Mouse (Mus musculus) spleen, embryonic (tissue): ENCODE measurements around the gene Wscd2.

Experiments
- CTCF ChIA-PET: fragments of 350-600 bp; sonication (Branson Sonifier 250); formaldehyde crosslinking; loops from one replicate; lab custom pipeline; 2022; lab: Charles Lee

Gene Wscd2

GRCm38 (mm10) chr5:113538826-113539225 is 48.7 kb downstream of the Wscd2 start:
- CTCF ChIA-PET: no interaction called here

GRCm38 (mm10) chr5:113539438-113539837 is 49.3 kb downstream of the Wscd2 start:
- CTCF ChIA-PET: no interaction called here

- CTCF ChIA-PET: no interaction called here
These were observed 49.7 kb downstream of the Wscd2 start for GRCm38 (mm10) chr5:113539858-113540257.

- CTCF ChIA-PET: no interaction called here
These were observed 51.1 kb downstream of the Wscd2 start for GRCm38 (mm10) chr5:113541196-113541595.

GRCm38 (mm10) chr5:113542885-113543476 is 52.8 kb downstream of the Wscd2 start:
- CTCF ChIA-PET: no interaction called here

GRCm38 (mm10) chr5:113547949-113548700 is 58.0 kb downstream of the Wscd2 start:
- CTCF ChIA-PET: no interaction called here

- CTCF ChIA-PET: no interaction called here
These were observed 60.1 kb downstream of the Wscd2 start for GRCm38 (mm10) chr5:113550249-113550648.

GRCm38 (mm10) chr5:113550759-113551158 is 60.6 kb downstream of the Wscd2 start:
- CTCF ChIA-PET: no interaction called here

- CTCF ChIA-PET: no interaction called here
These were observed 63.3 kb downstream of the Wscd2 start for GRCm38 (mm10) chr5:113553402-113553897.

- CTCF ChIA-PET: no interaction called here
These were observed 64.0 kb downstream of the Wscd2 start for GRCm38 (mm10) chr5:113554095-113554494.

GRCm38 (mm10) chr5:113554571-113554970 is 64.4 kb downstream of the Wscd2 start:
- CTCF ChIA-PET: no interaction called here

GRCm38 (mm10) chr5:113555684-113556083 is 65.6 kb downstream of the Wscd2 start:
- CTCF ChIA-PET: no interaction called here

- CTCF ChIA-PET: no interaction called here
These were observed 67.9 kb downstream of the Wscd2 start for GRCm38 (mm10) chr5:113558065-113558464.

GRCm38 (mm10) chr5:113559627-113560026 is 69.5 kb downstream of the Wscd2 start:
- CTCF ChIA-PET: interaction anchor here (0.8 kb wide), 1 partner anchor 512 kb away, joined by 14 read pairs; no protein-coding TSS in a partner anchor

GRCm38 (mm10) chr5:113564463-113564862 is 74.3 kb downstream of the Wscd2 start:
- CTCF ChIA-PET: no interaction called here

GRCm38 (mm10) chr5:113565101-113565854 is 75.1 kb downstream of the Wscd2 start:
- CTCF ChIA-PET: no interaction called here

- CTCF ChIA-PET: no interaction called here
These were observed 75.7 kb downstream of the Wscd2 start for GRCm38 (mm10) chr5:113565858-113566257.

- CTCF ChIA-PET: no interaction called here
These were observed 80.1 kb downstream of the Wscd2 start for GRCm38 (mm10) chr5:113570056-113570717.

GRCm38 (mm10) chr5:113577555-113577954 is 87.4 kb downstream of the Wscd2 start:
- CTCF ChIA-PET: no interaction called here

- CTCF ChIA-PET: no interaction called here
These were observed 88.3 kb downstream of the Wscd2 start for GRCm38 (mm10) chr5:113578428-113578827.

GRCm38 (mm10) chr5:113579128-113579527 is 89.0 kb downstream of the Wscd2 start:
- CTCF ChIA-PET: no interaction called here

- CTCF ChIA-PET: interaction anchor here (0.6 kb wide), 1 partner anchor 100 kb away, joined by 4 read pairs; no protein-coding TSS in a partner anchor
These were observed 90.1 kb downstream of the Wscd2 start for GRCm38 (mm10) chr5:113580248-113580647.
